Mouse (Mus musculus) olfactory bulb, adult 2 months (tissue): ENCODE results near the gene Frmd4a. TPM values are rescaled to one million over a fixed set of nuclear protein-coding genes. Genes with fewer than 3 reads are reported as not detected.

Experiments
- H3K27ac ChIP-seq: fragments of 200-500 bp; 2 replicates; pipeline ENCODE4 v1.5.1; 2012; ENCODE audit warnings: low read depth, low read length; ENCODE audit not compliant: insufficient read depth
- H3K4me1 ChIP-seq: fragments of 200-500 bp; 2 replicates; pipeline ENCODE4 v1.6.1; 2012; ENCODE audit warnings: low read length; ENCODE audit not compliant: control insufficient read depth, insufficient read depth
- H3K4me3 ChIP-seq: fragments of 200-500 bp; 2 replicates; pipeline ENCODE4 v1.5.1; 2012; ENCODE audit warnings: mild to moderate bottlenecking, low read depth, low read length, moderate library complexity; ENCODE audit not compliant: insufficient read depth
- CTCF ChIP-seq: fragments of 200-500 bp; IDR thresholded peaks from 2 replicates; pipeline ENCODE4 v1.5.1; 2012; ENCODE audit warnings: low read depth, mild to moderate bottlenecking, low read length, moderate library complexity; ENCODE audit not compliant: insufficient read depth
- POLR2A ChIP-seq: fragments of 200-500 bp; IDR thresholded peaks from 2 replicates; pipeline ENCODE4 v1.6.1; 2012; ENCODE audit warnings: mild to moderate bottlenecking, low read depth, low read length, moderate library complexity; ENCODE audit not compliant: insufficient read depth
- WGBS: fragments of 180-500 bp; shearing (Covaris S2); methylation state at CpG from one replicate; pipeline ENCODE4 v1.1.7; 2018; 5-methylcytosine and 5-hydroxymethylcytosine counted together
- polyA plus RNA-seq: library from polyadenylated mRNA; stranded (reverse); fragments of >200 nt; gene quantifications from 2 replicates; pipeline ENCODE4 v1.2.4, GENCODE M21; 2012; ENCODE audit warnings: low replicate concordance; ENCODE audit not compliant: missing spikeins, insufficient read depth, insufficient read length

Gene Frmd4a
- polyA plus RNA-seq, 1 experiment: not detected

- no peak for TF ChIP-seq CTCF
- TF ChIP-seq POLR2A: no peak
- peaks cover 13% of the 10 kb centered on the region for H3K4me1 ChIP-seq
- H3K27ac ChIP-seq: peak overlapping the region; percentile 70
- no peak overlapping the region for H3K4me3 ChIP-seq
- WGBS: 31% methylated on average over 7 of the region's 7 CpGs
These were observed 209.5 kb downstream of the Frmd4a start for GRCm38 (mm10) chr2:4226941-4227558.

GRCm38 (mm10) chr2:4227563-4227962 is 210.0 kb downstream of the Frmd4a start:
- no peak overlapping the region for H3K4me3 ChIP-seq
- 40% methylated on average over 4 of the region's 4 CpGs for WGBS
- TF ChIP-seq CTCF (no peak), POLR2A (no peak)
- no peak overlapping the region for H3K27ac ChIP-seq
- H3K4me1 ChIP-seq: peaks cover 13% of the 10 kb centered on the region

DNA sequence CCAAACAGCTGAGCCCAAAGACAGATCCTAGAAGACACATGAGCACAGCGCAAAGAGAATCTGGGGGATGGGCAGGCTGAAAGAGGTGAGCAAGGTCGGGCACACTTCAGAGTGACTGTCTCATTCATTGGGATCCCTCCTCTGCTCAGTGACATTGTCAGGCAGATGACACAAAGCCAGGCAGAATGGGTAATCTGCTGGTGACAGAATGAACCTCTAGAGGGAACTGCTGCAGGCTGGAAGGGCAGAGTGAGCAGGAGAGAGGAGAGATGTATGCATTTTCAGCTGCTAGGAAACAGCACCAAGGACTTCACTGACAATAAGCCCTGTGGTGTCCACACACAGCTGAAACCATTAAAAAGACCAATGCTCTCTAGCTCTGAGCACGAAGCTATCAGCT is 211.0 kb downstream of the Frmd4a start:
- 64% methylated on average over 3 of the region's 3 CpGs for WGBS
- peaks cover 19% of the 10 kb centered on the region for H3K4me1 ChIP-seq
- no peak overlapping the region for H3K4me3 ChIP-seq
- TF ChIP-seq POLR2A (no peak), CTCF (no peak)
- no peak overlapping the region for H3K27ac ChIP-seq

GRCm38 (mm10) chr2:4232335-4232734 is 214.8 kb downstream of the Frmd4a start:
- H3K4me3 ChIP-seq: no peak overlapping the region
- H3K27ac ChIP-seq: no peak overlapping the region
- 43% methylated on average over 3 of the region's 3 CpGs for WGBS
- H3K4me1 ChIP-seq: peaks cover 16% of the 10 kb centered on the region
- TF ChIP-seq POLR2A (no peak), CTCF (no peak)

DNA sequence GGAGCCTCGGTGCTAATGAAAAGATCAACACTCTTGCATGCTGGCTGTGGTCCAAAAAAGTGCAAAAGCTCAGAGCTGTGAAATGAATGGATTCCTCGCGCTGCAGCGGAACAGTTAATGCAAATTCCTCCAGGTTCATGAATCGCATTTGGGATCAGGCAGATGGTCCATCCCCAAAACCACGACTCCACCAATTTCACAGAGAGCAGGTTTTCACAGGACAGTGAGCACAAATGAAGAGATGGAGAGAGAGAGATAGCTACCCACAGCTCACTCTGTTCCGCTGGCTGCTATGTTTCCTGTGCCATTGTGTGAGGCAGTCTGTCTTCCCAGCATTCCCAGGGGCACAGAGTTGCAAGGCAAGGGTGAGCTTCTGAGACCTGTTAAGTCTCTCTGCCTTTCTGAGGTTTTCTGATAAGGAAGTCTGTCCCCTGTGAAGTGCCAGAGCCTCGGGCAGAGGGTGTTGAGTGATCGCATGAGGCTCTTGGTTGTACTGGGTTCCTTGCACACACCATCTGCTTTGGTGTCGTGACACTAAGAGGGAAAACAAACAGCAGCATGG is 215.3 kb downstream of the Frmd4a start:
- TF ChIP-seq CTCF (no peak), POLR2A (no peak)
- no peak overlapping the region for H3K4me3 ChIP-seq
- H3K4me1 ChIP-seq: peaks cover 11% of the 10 kb centered on the region
- no peak overlapping the region for H3K27ac ChIP-seq
- 17% methylated on average over 10 of the region's 10 CpGs for WGBS

- no peak overlapping the region for H3K4me3 ChIP-seq
- H3K4me1 ChIP-seq: peaks cover 5% of the 10 kb centered on the region
- H3K27ac ChIP-seq: no peak overlapping the region
- WGBS: 80% methylated on average over 5 of the region's 5 CpGs
- TF ChIP-seq POLR2A (no peak), CTCF (no peak)
These were observed 220.2 kb downstream of the Frmd4a start for GRCm38 (mm10) chr2:4237686-4238085.

DNA sequence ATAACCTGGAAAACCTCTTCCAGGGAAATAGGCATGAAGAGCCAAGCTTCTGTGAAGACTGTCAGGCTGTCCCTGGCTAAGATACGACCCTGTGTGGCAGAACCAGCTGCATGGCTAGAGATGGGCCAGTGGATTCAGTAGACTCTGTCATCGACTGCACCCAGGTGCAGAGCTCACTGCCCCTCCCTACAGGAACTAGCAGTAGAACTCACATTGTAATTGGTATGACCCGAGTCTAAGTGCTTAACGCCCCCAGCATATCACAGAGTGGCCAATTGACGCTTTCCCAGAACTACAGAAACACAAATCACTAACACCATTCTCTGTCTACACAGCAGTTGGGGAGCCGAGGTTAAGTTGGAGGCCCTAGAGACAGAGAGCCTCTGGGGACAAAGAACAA is 232.2 kb downstream of the Frmd4a start:
- no peak for TF ChIP-seq CTCF
- no peak for TF ChIP-seq POLR2A
- WGBS: 53% methylated on average over 6 of the region's 6 CpGs
- Histone ChIP-seq H3K4me3 (no peak overlapping the region), H3K27ac (no peak overlapping the region), H3K4me1 (peaks cover 8% of the 10 kb centered on the region; the same call in 1 of the 2 replicates)

DNA sequence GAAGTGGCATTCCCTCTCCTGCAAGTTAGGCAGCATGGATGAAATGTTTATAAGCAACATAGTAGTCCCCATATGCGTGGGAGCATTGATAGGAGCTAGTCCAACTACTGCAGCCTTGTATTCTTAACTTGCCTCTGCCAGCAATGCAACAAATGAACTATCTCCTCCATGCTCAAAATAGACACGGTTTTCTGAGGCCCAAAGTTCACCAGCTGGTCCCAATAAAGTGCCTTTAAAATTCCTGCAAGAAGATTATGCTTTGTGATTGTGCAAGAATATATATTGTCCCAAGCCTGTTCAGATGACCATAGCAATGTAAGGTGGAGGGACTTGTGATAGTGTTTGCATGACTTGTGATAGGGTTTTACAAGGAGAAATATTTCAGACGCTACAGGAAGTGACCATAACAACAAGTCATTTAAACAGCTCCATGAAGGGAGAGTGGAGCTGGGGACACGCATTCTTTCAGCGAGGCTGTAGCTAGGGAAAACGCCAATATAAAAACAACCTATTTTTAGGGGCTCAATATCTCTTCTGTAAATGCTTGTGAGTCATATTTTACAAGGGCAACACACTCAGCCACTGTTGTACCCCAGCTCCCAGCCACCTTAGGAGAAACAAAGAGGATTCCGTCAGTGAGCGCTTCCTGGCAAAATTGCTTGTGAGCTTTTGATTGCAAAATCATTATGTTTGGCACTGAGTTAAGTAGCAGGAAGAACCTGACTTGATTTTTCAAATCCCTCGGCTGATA is 235.2 kb downstream of the Frmd4a start:
- TF ChIP-seq CTCF: no peak
- TF ChIP-seq POLR2A: no peak
- H3K4me3 ChIP-seq: no peak overlapping the region
- H3K4me1 ChIP-seq: peaks cover 8% of the 10 kb centered on the region; the same call in 1 of the 2 replicates
- H3K27ac ChIP-seq: peak overlapping the region; percentile 59
- whole genome bisulfite sequencing: 14% methylated on average over 9 of the region's 9 CpGs

DNA sequence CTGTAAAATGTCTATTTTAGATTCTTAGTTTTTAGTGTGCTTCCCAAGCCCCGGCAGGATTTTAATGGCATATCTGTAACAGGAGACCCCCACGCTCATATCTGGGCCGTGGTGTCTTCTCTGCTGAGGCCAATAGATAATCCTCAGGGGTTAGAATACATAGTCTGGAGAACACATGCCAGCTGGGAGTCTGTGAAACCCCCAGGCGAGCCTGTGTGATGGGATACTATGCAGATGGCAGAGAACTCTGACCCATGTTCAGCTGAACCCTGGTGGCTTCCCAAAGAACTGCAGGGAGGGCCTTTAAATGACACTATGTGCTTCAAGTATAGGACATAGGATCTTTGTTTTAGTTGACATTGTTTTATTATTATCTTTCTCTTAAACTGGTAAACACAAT is 235.8 kb downstream of the Frmd4a start:
- H3K4me1 ChIP-seq: peaks cover 8% of the 10 kb centered on the region; the same call in 1 of the 2 replicates
- TF ChIP-seq POLR2A: no peak
- TF ChIP-seq CTCF: no peak
- 17% methylated on average over 4 of the region's 4 CpGs for WGBS
- H3K27ac ChIP-seq: peak overlapping the region; percentile 59
- no peak overlapping the region for H3K4me3 ChIP-seq
